Mouse (Mus musculus) neural tube, embryonic 11.5 days (tissue): ENCODE results near the gene Tiam1. TPM values are rescaled to one million over a fixed set of nuclear protein-coding genes. Genes with fewer than 3 reads are reported as not detected.

Experiments
- ATAC-seq: fragments of 200-750 bp; cut with Nextera tagmentation; 2 replicates; pipeline ENCODE4 v1.8.0; 2017; ENCODE audit warnings: moderate number of reproducible peaks, mild to moderate bottlenecking, moderate TSS enrichment, moderate library complexity; ENCODE audit not compliant: insufficient read depth, low FRiP score, low TSS enrichment
- DNase-seq: peaks from one replicate; pipeline ENCODE4 v3.0.0-alpha.2; 2015; ENCODE audit warnings: low spot score
- H3K27ac ChIP-seq: fragments of 300-500 bp; sonication (generic); 2 replicates; pipeline ENCODE4 v1.5.1; 2014; ENCODE audit warnings: low read depth, mild to moderate bottlenecking, low read length
- H3K27me3 ChIP-seq: fragments of 300-500 bp; sonication (generic); 2 replicates; pipeline ENCODE4 v1.6.1; 2014; ENCODE audit warnings: mild to moderate bottlenecking, low read length, mixed read lengths; ENCODE audit not compliant: control insufficient read depth, insufficient read depth
- H3K36me3 ChIP-seq: fragments of 300-500 bp; sonication (generic); 2 replicates; pipeline ENCODE4 v1.6.1; 2014; ENCODE audit warnings: mild to moderate bottlenecking, low read length, moderate library complexity, mixed read lengths; ENCODE audit not compliant: control insufficient read depth, insufficient read depth
- H3K4me1 ChIP-seq: fragments of 300-500 bp; sonication (generic); 2 replicates; pipeline ENCODE4 v1.6.1; 2014; ENCODE audit warnings: low read length, mixed read lengths; ENCODE audit not compliant: control insufficient read depth, insufficient read depth
- H3K4me2 ChIP-seq: fragments of 300-500 bp; sonication (generic); 2 replicates; pipeline ENCODE4 v1.6.1; 2014; ENCODE audit warnings: low read depth, mild to moderate bottlenecking, moderate library complexity
- H3K4me3 ChIP-seq: fragments of 300-500 bp; sonication (generic); 2 replicates; pipeline ENCODE4 v1.5.1; 2014; ENCODE audit warnings: low read depth, low read length
- H3K9ac ChIP-seq: fragments of 300-500 bp; sonication (generic); 2 replicates; pipeline ENCODE4 v1.6.1; 2014; ENCODE audit warnings: mild to moderate bottlenecking, low read length
- H3K9me3 ChIP-seq: fragments of 300-500 bp; sonication (generic); 2 replicates; pipeline ENCODE4 v1.6.1; 2016; ENCODE audit warnings: low read length; ENCODE audit not compliant: control insufficient read depth
- WGBS: fragments of 180-500 bp; shearing (Covaris S2); extraction: QIAGEN DNeasy Blood & Tissue Kit; methylation state at CpG from one replicate; pipeline ENCODE4 v1.1.7; 2014; 5-methylcytosine and 5-hydroxymethylcytosine counted together
- polyA plus RNA-seq: library from polyadenylated mRNA; unstranded; fragments of >200 nt; fragmentation: Nextera tagmentation; extraction: Ambion mirVana; gene quantifications from 2 replicates; pipeline ENCODE4 v1.2.1, GENCODE M21; 2014

Gene Tiam1
- polyA plus RNA-seq, 1 experiment from 2014 or later, result 27.7 TPM

GRCm38 (mm10) chr16:89810398-89810797 lies 333.2 kb downstream of the Tiam1 start:
- H3K36me3 ChIP-seq, result peaks cover 4% of the 10 kb centered on the region
- no peak overlapping the region for H3K9ac ChIP-seq
- no peaks in the 10 kb centered on the region for H3K4me1 ChIP-seq
- ATAC-seq, result no peak
- no peaks in the 10 kb centered on the region for H3K9me3 ChIP-seq
- no peak for DNase-seq
- WGBS, result 91% methylated on average over 6 of the region's 6 CpGs
- H3K4me3 ChIP-seq, result no peak overlapping the region
- H3K4me2 ChIP-seq, result no peak overlapping the region
- H3K27me3 ChIP-seq, result no peaks in the 10 kb centered on the region
- no peak overlapping the region for H3K27ac ChIP-seq

DNA sequence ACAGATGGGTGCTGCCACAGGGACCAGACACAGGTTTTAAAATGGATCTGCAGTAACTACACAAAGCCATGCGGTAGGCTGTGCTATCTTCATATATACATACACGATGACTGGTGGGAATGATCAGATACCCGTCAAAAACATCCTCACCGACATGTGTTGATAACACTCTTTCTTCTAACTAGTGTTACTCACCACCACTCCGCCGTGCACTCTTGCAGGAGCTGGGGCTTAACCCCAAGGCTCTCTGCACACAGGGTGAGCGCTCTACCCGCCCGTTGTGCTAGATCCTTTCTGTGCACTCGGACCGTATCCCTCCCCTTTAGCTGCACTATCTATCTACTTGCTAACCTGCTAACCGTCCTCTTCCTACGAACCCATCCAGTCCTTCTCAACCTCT lies 335.4 kb downstream of the Tiam1 start:
- DNase-seq (no peak), ATAC-seq (no peak)
- no peak overlapping the region for H3K9ac ChIP-seq
- H3K27me3 ChIP-seq, result no peaks in the 10 kb centered on the region
- no peak overlapping the region for H3K4me2 ChIP-seq
- 90% methylated on average over 13 of the region's 13 CpGs for WGBS
- no peak overlapping the region for H3K4me3 ChIP-seq
- no peaks in the 10 kb centered on the region for H3K9me3 ChIP-seq
- H3K4me1 ChIP-seq, result no peaks in the 10 kb centered on the region
- H3K36me3 ChIP-seq, result peaks cover 9% of the 10 kb centered on the region
- H3K27ac ChIP-seq, result no peak overlapping the region

- no peak overlapping the region for H3K27ac ChIP-seq
- H3K4me3 ChIP-seq, result no peak overlapping the region
- H3K9me3 ChIP-seq, result no peaks in the 10 kb centered on the region
- DNase-seq (no peak), ATAC-seq (no peak)
- H3K9ac ChIP-seq, result no peak overlapping the region
- no peaks in the 10 kb centered on the region for H3K27me3 ChIP-seq
- WGBS, result 65% methylated on average over 7 of the region's 8 CpGs
- H3K36me3 ChIP-seq, result peaks cover 6% of the 10 kb centered on the region
- H3K4me2 ChIP-seq, result no peak overlapping the region
- H3K4me1 ChIP-seq, result no peaks in the 10 kb centered on the region
These were observed 337.6 kb downstream of the Tiam1 start for GRCm38 (mm10) chr16:89805946-89806345.

DNA sequence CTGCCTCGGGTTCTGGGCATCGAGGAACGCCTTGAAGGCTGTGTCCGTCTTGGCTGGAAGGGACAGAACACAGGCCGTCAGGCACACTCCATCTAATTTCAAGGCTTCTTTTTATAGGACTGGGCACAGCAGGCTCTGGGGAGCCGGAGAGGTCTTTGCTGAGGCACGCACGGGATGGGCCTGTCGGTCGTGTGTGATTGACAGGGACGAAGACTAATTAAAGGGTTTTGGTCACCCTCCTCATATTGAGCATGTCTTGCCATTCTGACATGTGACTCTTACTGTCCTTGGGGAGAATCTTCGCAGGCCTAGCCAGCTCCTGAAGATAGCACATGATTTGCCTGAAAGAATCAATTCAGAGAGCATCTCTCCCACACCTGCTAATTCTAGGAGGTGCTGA lies 338.4 kb downstream of the Tiam1 start:
- H3K9me3 ChIP-seq, result no peaks in the 10 kb centered on the region
- peaks cover 6% of the 10 kb centered on the region for H3K36me3 ChIP-seq
- no peak overlapping the region for H3K4me2 ChIP-seq
- DNase-seq, result no peak
- H3K9ac ChIP-seq, result no peak overlapping the region
- H3K27ac ChIP-seq, result no peak overlapping the region
- ATAC-seq, result no peak
- no peaks in the 10 kb centered on the region for H3K4me1 ChIP-seq
- no peaks in the 10 kb centered on the region for H3K27me3 ChIP-seq
- 88% methylated on average over 12 of the region's 12 CpGs for WGBS
- no peak overlapping the region for H3K4me3 ChIP-seq

DNA sequence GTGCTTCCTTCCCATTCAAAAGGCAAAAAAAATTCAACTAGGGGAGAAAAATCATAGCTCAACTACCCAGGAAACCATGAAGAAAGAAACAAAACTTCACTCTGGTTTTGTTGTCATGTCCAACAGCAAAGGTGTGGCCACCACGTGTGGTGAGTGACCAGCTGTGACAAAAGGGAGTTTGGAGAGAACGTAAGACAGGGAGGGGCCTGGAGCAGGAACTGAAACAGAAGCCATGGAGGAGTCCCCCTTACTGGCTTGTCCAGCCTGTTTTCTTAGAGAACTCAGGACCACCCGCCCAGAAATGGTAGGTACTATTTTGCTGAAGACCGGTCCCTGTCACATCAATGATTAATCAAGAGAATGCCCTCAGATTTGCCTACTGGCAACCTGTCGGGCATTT lies 342.1 kb downstream of the Tiam1 start:
- no peak overlapping the region for H3K27ac ChIP-seq
- ATAC-seq, result no peak
- H3K36me3 ChIP-seq, result peaks cover 6% of the 10 kb centered on the region
- H3K4me2 ChIP-seq, result no peak overlapping the region
- no peak overlapping the region for H3K9ac ChIP-seq
- no peak for DNase-seq
- no peak overlapping the region for H3K4me3 ChIP-seq
- H3K4me1 ChIP-seq, result no peaks in the 10 kb centered on the region
- 81% methylated on average over 5 of the region's 5 CpGs for WGBS
- H3K9me3 ChIP-seq, result no peaks in the 10 kb centered on the region
- no peaks in the 10 kb centered on the region for H3K27me3 ChIP-seq

- no peaks in the 10 kb centered on the region for H3K9me3 ChIP-seq
- no peak overlapping the region for H3K9ac ChIP-seq
- ATAC-seq (no peak), DNase-seq (no peak)
- H3K4me1 ChIP-seq, result no peaks in the 10 kb centered on the region
- no peak overlapping the region for H3K27ac ChIP-seq
- 87% methylated on average over 12 of the region's 12 CpGs for WGBS
- H3K4me3 ChIP-seq, result no peak overlapping the region
- peaks cover 3% of the 10 kb centered on the region for H3K36me3 ChIP-seq
- H3K27me3 ChIP-seq, result no peaks in the 10 kb centered on the region
- H3K4me2 ChIP-seq, result no peak overlapping the region
These were observed 343.8 kb downstream of the Tiam1 start for GRCm38 (mm10) chr16:89799772-89800171.

DNA sequence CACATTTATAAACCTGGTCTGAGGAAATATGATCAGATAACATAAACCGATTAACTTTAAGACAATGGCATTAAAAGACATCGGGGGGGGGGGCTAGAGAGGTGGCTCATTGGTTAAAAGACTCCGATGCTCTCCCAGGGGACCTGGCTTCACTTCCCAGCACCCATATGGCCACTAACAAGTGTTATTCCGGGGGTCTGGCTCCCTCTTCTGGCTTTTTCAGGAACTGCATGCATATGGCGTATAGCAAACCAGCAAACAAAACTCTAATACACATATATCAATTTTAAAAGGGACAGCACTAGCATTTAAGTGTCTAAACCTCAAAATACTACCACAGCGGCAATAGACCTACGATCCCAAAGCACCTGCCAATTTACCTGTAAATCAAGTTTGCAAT lies 347.0 kb downstream of the Tiam1 start:
- H3K27me3 ChIP-seq, result no peaks in the 10 kb centered on the region
- H3K4me3 ChIP-seq, result no peak overlapping the region
- H3K4me1 ChIP-seq, result no peaks in the 10 kb centered on the region
- no peak overlapping the region for H3K4me2 ChIP-seq
- no peak for ATAC-seq
- no peak overlapping the region for H3K9ac ChIP-seq
- 89% methylated on average over 7 of the region's 7 CpGs for WGBS
- no peak overlapping the region for H3K27ac ChIP-seq
- no peaks in the 10 kb centered on the region for H3K9me3 ChIP-seq
- H3K36me3 ChIP-seq, result peaks cover 2% of the 10 kb centered on the region
- no peak for DNase-seq

DNA sequence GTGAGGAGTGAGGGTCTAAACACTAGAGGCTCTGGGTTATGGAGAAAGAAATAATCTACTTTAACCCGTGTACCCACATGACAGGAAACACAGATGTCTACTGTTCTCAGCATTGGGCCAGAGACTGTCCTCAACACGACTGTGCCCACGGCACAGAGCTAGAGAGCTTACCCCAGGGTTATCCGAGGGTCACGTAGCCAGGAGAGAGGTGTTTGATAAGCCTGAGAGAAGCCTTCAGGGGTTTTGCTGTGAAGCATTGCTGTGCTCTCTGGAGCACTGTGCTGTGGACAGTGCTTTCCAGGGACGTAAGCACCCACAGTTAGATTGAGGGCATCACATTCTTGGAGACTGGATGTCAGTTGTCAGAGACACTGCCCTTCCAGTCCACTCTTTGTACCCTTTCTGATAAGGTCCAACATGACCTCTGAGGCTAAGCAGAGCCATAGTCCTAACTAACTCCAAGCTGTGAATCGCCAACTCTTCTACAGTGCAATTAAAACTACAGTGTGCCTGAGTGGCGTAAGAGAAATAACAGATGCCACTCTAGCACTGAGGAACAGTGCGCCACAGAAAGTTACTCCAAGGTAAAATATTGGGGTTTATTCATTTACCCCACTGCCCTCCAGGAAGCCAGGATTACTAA lies 353.7 kb downstream of the Tiam1 start:
- no peak overlapping the region for H3K4me2 ChIP-seq
- no peak overlapping the region for H3K9ac ChIP-seq
- ATAC-seq (no peak), DNase-seq (no peak)
- no peak overlapping the region for H3K27ac ChIP-seq
- WGBS, result 86% methylated on average over 9 of the region's 9 CpGs
- no peak overlapping the region for H3K4me3 ChIP-seq
- H3K4me1 ChIP-seq, result no peaks in the 10 kb centered on the region
- H3K9me3 ChIP-seq, result 0 out of 2 replicates have a peak, but pooled peaks cover 3% of the 10 kb centered on the region
- peaks cover 7% of the 10 kb centered on the region for H3K36me3 ChIP-seq
- H3K27me3 ChIP-seq, result no peaks in the 10 kb centered on the region

DNA sequence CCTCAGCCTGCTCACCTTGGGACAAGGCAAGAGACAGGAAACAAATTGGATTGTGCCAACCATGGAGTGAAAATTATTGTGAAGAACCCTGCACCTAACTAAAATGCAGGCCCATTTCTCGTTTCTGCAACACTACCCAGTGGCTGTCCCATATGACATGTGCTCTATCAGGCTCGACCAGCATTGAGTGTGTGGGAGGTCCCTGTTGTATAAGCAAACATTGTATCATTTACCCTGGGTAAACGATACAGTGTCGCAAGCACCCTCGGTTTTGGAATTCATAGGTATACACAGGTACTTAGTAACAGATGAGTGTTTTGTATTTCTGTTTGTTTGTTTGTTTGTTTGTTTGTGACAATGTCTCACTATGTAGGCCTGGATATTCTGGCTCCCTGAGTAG lies 357.8 kb downstream of the Tiam1 start:
- Histone ChIP-seq H3K9me3 (0 out of 2 replicates have a peak, but pooled peaks cover 3% of the 10 kb centered on the region), H3K4me1 (no peaks in the 10 kb centered on the region)

More for the DNA sequence above, 357.8 kb downstream of the Tiam1 start:
- no peaks in the 10 kb centered on the region for H3K27me3 ChIP-seq
- DNase-seq (no peak), ATAC-seq (no peak)
- H3K36me3 ChIP-seq, result peaks cover 5% of the 10 kb centered on the region
- H3K4me2 ChIP-seq, result no peak overlapping the region
- H3K27ac ChIP-seq, result no peak overlapping the region
- 87% methylated on average over 5 of the region's 5 CpGs for WGBS
- no peak overlapping the region for H3K4me3 ChIP-seq
- no peak overlapping the region for H3K9ac ChIP-seq
